Mouse (Mus musculus) cerebellum, adult 2 months (tissue): ENCODE data around the gene Cfap46.

Source experiments
- CTCF ChIP-seq: fragments of 200-500 bp; IDR thresholded peaks from 2 replicates; pipeline ENCODE4 v1.5.1; 2011; ENCODE audit warnings: low read depth, mild to moderate bottlenecking, control low read depth, low read length, moderate library complexity, borderline replicate concordance; ENCODE audit not compliant: insufficient read depth
- POLR2A ChIP-seq: fragments of 200-500 bp; IDR thresholded peaks from 2 replicates; pipeline ENCODE4 v1.6.1; 2011; ENCODE audit warnings: low read length, control low read depth, borderline replicate concordance; ENCODE audit not compliant: insufficient read depth

DNA sequence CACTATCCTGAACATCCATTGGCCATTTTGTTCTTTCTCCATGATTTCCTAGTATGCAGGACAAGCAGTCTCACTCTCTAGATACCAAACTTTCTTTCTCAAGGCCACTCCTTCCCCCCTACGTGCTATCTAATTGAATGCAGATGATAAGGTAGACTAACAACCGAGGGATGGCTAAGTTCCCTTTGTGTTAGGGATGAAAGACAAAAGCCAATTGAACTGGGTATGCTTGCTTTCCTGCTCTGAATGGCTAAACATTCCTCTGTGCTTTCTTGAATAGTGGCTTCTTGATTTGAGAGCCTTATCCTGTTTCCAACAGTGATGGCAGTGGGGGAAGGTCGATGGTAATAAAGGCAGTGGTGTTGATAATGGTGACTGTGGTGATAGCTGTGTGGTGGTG lies 43.5 kb upstream of the Cfap46 start:
- TF ChIP-seq CTCF = no peak
- no peak for TF ChIP-seq POLR2A
